16 mouse cellular contexts compared by ENCODE assay signal in the genomic region with DNA sequence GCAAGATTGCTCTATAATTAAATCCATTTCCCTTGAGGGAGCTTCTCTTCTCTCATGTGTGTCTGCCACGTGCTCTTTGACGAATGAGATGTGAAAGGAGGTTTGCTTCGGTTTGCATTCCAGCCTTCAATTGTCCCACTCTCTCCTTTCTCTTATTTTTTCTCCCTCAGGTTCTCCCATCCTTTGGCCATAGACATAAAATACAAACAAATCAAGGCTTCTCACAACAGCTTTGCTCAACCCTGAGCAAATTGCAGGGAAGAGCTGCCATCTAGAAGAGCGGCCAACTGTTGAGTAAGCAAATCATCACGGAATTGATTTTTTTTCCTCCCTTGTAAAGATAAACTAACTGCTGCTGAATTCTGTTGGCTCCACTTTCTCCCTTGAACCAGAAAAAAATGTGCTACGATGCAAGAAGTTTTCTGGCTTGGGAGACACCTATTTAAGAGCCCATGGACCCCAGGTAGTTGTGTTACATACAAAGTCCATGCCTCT.
DNase-seq lines count a peak whose midpoint lies in the region; ATAC-seq and TF ChIP-seq lines count a peak whose summit lies in the region.
"Had no signal": no experiment of that assay in that cellular context is flagged by ENCODE, and none has a peak within 500 bp of the region (broad histone marks: within the 10 kb centered on the region; RNA-seq: fewer than 3 reads in every experiment).

No protein-coding gene starts in this region.

- no peaks in the 10 kb centered on the region for H3K36me3 ChIP-seq in midbrain, postnatal 0 days (ENCODE audit: insufficient read depth, low read length)
- no peaks in the 10 kb centered on the region for H3K36me3 ChIP-seq in midbrain, embryonic 15.5 days (replicated peaks)
- H3K36me3 ChIP-seq: forebrain, embryonic 12.5 days; heart, embryonic 13.5 days; liver, embryonic 15.5 days had no signal

- no peak for TF ChIP-seq CTCF in midbrain, postnatal 0 days (IDR thresholded peaks at IDR 0.05)

- H3K27me3 ChIP-seq in midbrain, postnatal 0 days (ENCODE audit: insufficient read depth, low read length): no peaks in the 10 kb centered on the region
- H3K27me3 ChIP-seq in midbrain, embryonic 15.5 days (replicated peaks): no peaks in the 10 kb centered on the region
- H3K27me3 ChIP-seq: forebrain, embryonic 12.5 days; heart, embryonic 13.5 days; liver, embryonic 15.5 days had no signal

- no peaks in the 10 kb centered on the region for H3K4me1 ChIP-seq in midbrain, postnatal 0 days (ENCODE audit: insufficient read depth, low read length)
- H3K4me1 ChIP-seq in midbrain, embryonic 15.5 days: peaks cover 7% of the 10 kb centered on the region
- H3K4me1 ChIP-seq: heart, embryonic 13.5 days; liver, embryonic 15.5 days had no signal

- peak; percentile 13 to 26 for DNase-seq in heart, adult 9 months (ENCODE audit: low spot score in 2 of 2)
- no peak for DNase-seq in heart, postnatal 4 days
- DNase-seq in midbrain, postnatal 0 days (ENCODE audit: low spot score): peak; percentile 27
- peak; percentile 19 for DNase-seq in lung, postnatal 25 days (ENCODE audit: low spot score)
- DNase-seq in embryo, embryonic 11 days: no peak
- no peak for DNase-seq in c-Kit-positive CD71-positive TER-119-positive erythroid progenitor cells, embryonic 14.5 days (ENCODE audit: low spot score)
- DNase-seq: adrenal gland, adult 2 months; cerebellum, adult 2 months; kidney, adult 8-10 months; spleen, adult 18-20 months; thymus, postnatal 4 days had no signal

- H3K9me3 ChIP-seq in midbrain, postnatal 0 days (ENCODE audit: low read length): no peaks in the 10 kb centered on the region
- H3K9me3 ChIP-seq in midbrain, embryonic 15.5 days: no peaks in the 10 kb centered on the region
- H3K9me3 ChIP-seq: forebrain, embryonic 12.5 days; heart, embryonic 13.5 days; liver, embryonic 15.5 days had no signal

- 67% methylated on average over 6 of the region's 6 CpGs for whole genome bisulfite sequencing in midbrain, postnatal 0 days
- WGBS in midbrain, embryonic 15.5 days: 77% methylated on average over 6 of the region's 6 CpGs

- H3K27ac ChIP-seq in midbrain, postnatal 0 days (ENCODE audit: low read depth, low read length): no peak overlapping the region
- no peak overlapping the region for H3K27ac ChIP-seq in midbrain, embryonic 15.5 days
- H3K27ac ChIP-seq: forebrain, embryonic 12.5 days; heart, embryonic 13.5 days; hindbrain, embryonic 14.5 days; liver, embryonic 15.5 days had no signal

- ATAC-seq in midbrain, postnatal 0 days (ENCODE audit: low FRiP score): no peak
- no peak for ATAC-seq in midbrain, embryonic 15.5 days (replicated peaks)

- no peak overlapping the region for H3K4me3 ChIP-seq in midbrain, postnatal 0 days (ENCODE audit: low read depth, low read length)
- no peak overlapping the region for H3K4me3 ChIP-seq in midbrain, embryonic 15.5 days
- H3K4me3 ChIP-seq: forebrain, embryonic 12.5 days; heart, embryonic 13.5 days; liver, embryonic 15.5 days had no signal

- no peak overlapping the region for H3K4me2 ChIP-seq in midbrain, postnatal 0 days (ENCODE audit: low read depth, low read length, poor library complexity, severe bottlenecking)
- H3K4me2 ChIP-seq in midbrain, embryonic 15.5 days: no peak overlapping the region
- H3K4me2 ChIP-seq: forebrain, embryonic 12.5 days; heart, embryonic 13.5 days; hindbrain, embryonic 14.5 days; liver, embryonic 15.5 days had no signal

- no peak overlapping the region for H3K9ac ChIP-seq in midbrain, postnatal 0 days (replicated peaks; ENCODE audit: low read length, poor library complexity, severe bottlenecking)
- H3K9ac ChIP-seq in midbrain, embryonic 15.5 days: no peak overlapping the region
- H3K9ac ChIP-seq: forebrain, embryonic 12.5 days; heart, embryonic 13.5 days; hindbrain, embryonic 14.5 days; liver, embryonic 15.5 days had no signal

Comparison
In these comparisons a context has a peak if more than half of its experiments do, and no peak if none do; other contexts are left out.
1. DNase-seq: peak in heart, adult 9 months (2 of 2), midbrain, postnatal 0 days (single experiment) and lung, postnatal 25 days (single experiment); none in heart, postnatal 4 days (single experiment), embryo, embryonic 11 days (single experiment) and c-Kit-positive CD71-positive TER-119-positive erythroid progenitor cells, embryonic 14.5 days (single experiment).